Mouse (Mus musculus): ENCODE data around the gene Ddx59. TPM values are rescaled to one million over a fixed set of nuclear protein-coding genes. Genes with fewer than 3 reads are reported as not detected.

The Ddx59 gene
- polyA plus RNA-seq (2012; rRNA removed) (10.4 and 12.3 TPM in 2 replicates), polyA plus RNA-seq (2014; fragmentation: Nextera tagmentation; extraction: Ambion mirVana) (18.4 and 22.3 TPM in 2 replicates)

GRCm38 (mm10) chr1:136414798-136415755 is at the start of gene Ddx59:
Gene Ddx59, plus strand, starts transcription at chr1:136415271.
- peak; percentile 95 for TF ChIP-seq POLR2A (IDR thresholded peaks at IDR 0.05; ENCODE audit: borderline replicate concordance, extremely low read depth, insufficient read depth, insufficient read length)
- WGBS = 3% methylated on average over 68 of the region's 78 CpGs
- H3K9me3 ChIP-seq (ENCODE audit: control insufficient read depth, low read length) = no peaks in the 10 kb centered on the region
- H3K4me1 ChIP-seq (ENCODE audit: control insufficient read depth, insufficient read depth, low read length) = peaks cover 13% of the 10 kb centered on the region
- ATAC-seq (ENCODE audit: low FRiP score, low read depth) = peak; percentile 99
- peak within 1 kb of the TSS; percentile 99 for H3K27ac ChIP-seq (replicated peaks; ENCODE audit: low read depth, low read length)
- H3K4me3 ChIP-seq (replicated peaks; ENCODE audit: low read length) = peak within 1 kb of the TSS; percentile 66
- peak; percentile 93 for DNase-seq (ENCODE audit: low spot score)
- peak within 1 kb of the TSS; percentile 62 for H3K4me2 ChIP-seq (replicated peaks; ENCODE audit: low read depth, low read length, severe bottlenecking)
- peak within 1 kb of the TSS; percentile 92 for H3K9ac ChIP-seq (ENCODE audit: low read depth, low read length, severe bottlenecking)
- H3K27me3 ChIP-seq (ENCODE audit: control insufficient read depth, insufficient read depth, low read length) = no peaks in the 10 kb centered on the region
- H3K36me3 ChIP-seq (ENCODE audit: control insufficient read depth, insufficient read depth, low read length) = no peaks in the 10 kb centered on the region

DNA sequence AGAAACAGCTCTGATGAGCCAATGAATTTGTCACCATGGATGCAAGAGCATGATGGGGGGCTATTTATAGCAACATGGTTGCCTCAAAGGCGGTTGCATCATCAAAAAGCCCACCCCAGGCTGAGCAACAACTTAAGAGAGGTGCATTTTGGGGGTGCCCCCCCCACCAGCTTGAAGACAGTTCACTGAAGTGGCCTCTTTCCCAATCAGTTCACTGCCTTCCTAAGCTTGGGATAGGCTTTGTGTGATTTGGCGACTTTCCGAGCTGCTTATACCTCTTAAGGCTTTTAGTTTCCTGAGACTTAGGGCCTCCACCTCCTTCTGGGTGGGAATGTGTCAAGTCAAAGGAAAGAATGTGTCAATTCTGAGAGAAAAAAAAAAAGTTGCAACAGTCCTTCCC is 49.1 kb upstream of the Ddx59 start:
- H3K4me2 ChIP-seq (replicated peaks; ENCODE audit: low read depth, low read length, severe bottlenecking) = no peak overlapping the region
- no peaks in the 10 kb centered on the region for H3K9me3 ChIP-seq (ENCODE audit: control insufficient read depth, low read length)
- H3K27ac ChIP-seq (replicated peaks; ENCODE audit: low read depth, low read length) = no peak overlapping the region
- 88% methylated on average over 3 of the region's 3 CpGs for WGBS
- H3K9ac ChIP-seq (ENCODE audit: low read depth, low read length, severe bottlenecking) = no peak overlapping the region
- peaks cover 20% of the 10 kb centered on the region for H3K4me1 ChIP-seq (ENCODE audit: control insufficient read depth, insufficient read depth, low read length)
- no peak for TF ChIP-seq POLR2A (IDR thresholded peaks at IDR 0.05; ENCODE audit: borderline replicate concordance, extremely low read depth, insufficient read depth, insufficient read length)
- ATAC-seq (ENCODE audit: low FRiP score, low read depth) (no peak), DNase-seq (ENCODE audit: low spot score) (no peak)
- no peaks in the 10 kb centered on the region for H3K27me3 ChIP-seq (ENCODE audit: control insufficient read depth, insufficient read depth, low read length)
- no peaks in the 10 kb centered on the region for H3K36me3 ChIP-seq (ENCODE audit: control insufficient read depth, insufficient read depth, low read length)
- no peak overlapping the region for H3K4me3 ChIP-seq (replicated peaks; ENCODE audit: low read length)

DNA sequence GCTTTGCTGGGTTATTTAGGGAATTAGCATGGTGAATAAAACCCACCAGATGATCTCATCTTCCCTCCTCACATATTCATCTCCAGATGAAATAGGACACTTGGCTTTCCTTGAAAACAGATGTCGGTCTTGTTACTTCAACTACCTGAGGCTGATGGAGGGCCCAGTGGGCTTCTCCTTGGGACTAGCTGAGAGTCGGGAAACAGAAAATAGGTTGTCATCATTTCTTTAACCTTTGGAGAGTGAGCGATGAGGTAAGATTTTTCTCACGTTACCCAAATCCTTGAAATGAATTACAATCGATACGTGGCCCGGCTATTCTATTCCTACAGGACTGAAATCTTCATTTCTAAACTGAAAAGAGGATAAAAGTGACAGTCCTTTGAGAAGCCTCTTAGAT is 35.8 kb upstream of the Ddx59 start:
- TF ChIP-seq POLR2A (IDR thresholded peaks at IDR 0.05; ENCODE audit: borderline replicate concordance, extremely low read depth, insufficient read depth, insufficient read length) = no peak
- H3K4me3 ChIP-seq (replicated peaks; ENCODE audit: low read length) = no peak overlapping the region
- H3K4me2 ChIP-seq (replicated peaks; ENCODE audit: low read depth, low read length, severe bottlenecking) = no peak overlapping the region
- DNase-seq (ENCODE audit: low spot score) (no peak), ATAC-seq (ENCODE audit: low FRiP score, low read depth) (no peak)
- H3K9ac ChIP-seq (ENCODE audit: low read depth, low read length, severe bottlenecking) = no peak overlapping the region
- H3K27me3 ChIP-seq (ENCODE audit: control insufficient read depth, insufficient read depth, low read length) = no peaks in the 10 kb centered on the region
- no peaks in the 10 kb centered on the region for H3K9me3 ChIP-seq (ENCODE audit: control insufficient read depth, low read length)
- no peaks in the 10 kb centered on the region for H3K4me1 ChIP-seq (ENCODE audit: control insufficient read depth, insufficient read depth, low read length)
- no peaks in the 10 kb centered on the region for H3K36me3 ChIP-seq (ENCODE audit: control insufficient read depth, insufficient read depth, low read length)
- H3K27ac ChIP-seq (replicated peaks; ENCODE audit: low read depth, low read length) = no peak overlapping the region
- WGBS = 91% methylated on average over 7 of the region's 7 CpGs

- no peak for DNase-seq (ENCODE audit: low spot score)
- H3K4me1 ChIP-seq (ENCODE audit: control insufficient read depth, insufficient read depth, low read length) = no peaks in the 10 kb centered on the region
- H3K9me3 ChIP-seq (ENCODE audit: control insufficient read depth, low read length) = no peaks in the 10 kb centered on the region
- no peaks in the 10 kb centered on the region for H3K36me3 ChIP-seq (ENCODE audit: control insufficient read depth, insufficient read depth, low read length)
- no peak overlapping the region for H3K9ac ChIP-seq (ENCODE audit: low read depth, low read length, severe bottlenecking)
- ATAC-seq (ENCODE audit: low FRiP score, low read depth) = no peak
- 87% methylated on average over 4 of the region's 4 CpGs for WGBS
- no peak overlapping the region for H3K4me2 ChIP-seq (replicated peaks; ENCODE audit: low read depth, low read length, severe bottlenecking)
- no peak overlapping the region for H3K4me3 ChIP-seq (replicated peaks; ENCODE audit: low read length)
- TF ChIP-seq POLR2A (IDR thresholded peaks at IDR 0.05; ENCODE audit: borderline replicate concordance, extremely low read depth, insufficient read depth, insufficient read length) = no peak
- no peak overlapping the region for H3K27ac ChIP-seq (replicated peaks; ENCODE audit: low read depth, low read length)
- no peaks in the 10 kb centered on the region for H3K27me3 ChIP-seq (ENCODE audit: control insufficient read depth, insufficient read depth, low read length)
Observed at GRCm38 (mm10) chr1:136380161-136380560, 34.9 kb upstream of the Ddx59 start.

DNA sequence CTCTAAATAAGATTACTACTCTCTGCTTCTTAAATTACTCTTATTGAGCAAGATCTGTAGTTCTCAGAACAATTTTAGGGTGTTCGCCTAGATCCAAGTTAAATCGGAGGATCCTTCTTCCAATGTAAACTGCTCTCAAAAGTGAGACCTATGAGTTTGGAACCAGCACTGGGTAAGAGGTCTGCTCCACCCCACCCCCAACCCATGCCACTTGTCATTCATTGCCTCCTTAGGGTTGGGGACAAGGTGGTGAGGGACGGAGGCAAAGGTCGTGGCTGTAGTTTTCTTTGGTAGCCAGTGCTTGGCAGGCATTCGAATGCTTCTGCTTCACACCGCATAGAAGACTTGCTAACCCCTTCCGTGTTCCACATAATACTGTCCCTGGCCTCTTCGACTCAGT is 34.5 kb upstream of the Ddx59 start:
- H3K9ac ChIP-seq (ENCODE audit: low read depth, low read length, severe bottlenecking) = no peak overlapping the region
- no peak overlapping the region for H3K27ac ChIP-seq (replicated peaks; ENCODE audit: low read depth, low read length)
- no peak overlapping the region for H3K4me3 ChIP-seq (replicated peaks; ENCODE audit: low read length)
- no peaks in the 10 kb centered on the region for H3K27me3 ChIP-seq (ENCODE audit: control insufficient read depth, insufficient read depth, low read length)
- H3K4me1 ChIP-seq (ENCODE audit: control insufficient read depth, insufficient read depth, low read length) = no peaks in the 10 kb centered on the region
- no peak for TF ChIP-seq POLR2A (IDR thresholded peaks at IDR 0.05; ENCODE audit: borderline replicate concordance, extremely low read depth, insufficient read depth, insufficient read length)
- H3K4me2 ChIP-seq (replicated peaks; ENCODE audit: low read depth, low read length, severe bottlenecking) = no peak overlapping the region
- 88% methylated on average over 8 of the region's 8 CpGs for WGBS
- DNase-seq (ENCODE audit: low spot score) (no peak), ATAC-seq (ENCODE audit: low FRiP score, low read depth) (no peak)
- no peaks in the 10 kb centered on the region for H3K9me3 ChIP-seq (ENCODE audit: control insufficient read depth, low read length)
- no peaks in the 10 kb centered on the region for H3K36me3 ChIP-seq (ENCODE audit: control insufficient read depth, insufficient read depth, low read length)
